Comparison of ENCODE assay signal across 11 mouse cellular contexts in genomic region chr11:3671000-3671628, GRCm38 (mm10).
"Had no signal": no experiment of that assay in that cellular context is flagged by ENCODE, and none has a peak within 500 bp of the region (broad histone marks: within the 10 kb centered on the region; RNA-seq: fewer than 3 reads in every experiment).

No protein-coding gene starts in this region.

- H3K9ac ChIP-seq: limb, embryonic 15.5 days; liver, embryonic 12.5 days; lung, embryonic 15.5 days had no signal

- H3K4me1 ChIP-seq: limb, embryonic 15.5 days; liver, embryonic 12.5 days; lung, embryonic 15.5 days had no signal

- H3K27me3 ChIP-seq: limb, embryonic 15.5 days; liver, embryonic 12.5 days; lung, embryonic 15.5 days; megakaryocyte, embryonic 14.5 days had no signal

- H3K27ac ChIP-seq: left cerebral cortex, adult 2 months; limb, embryonic 15.5 days; liver, embryonic 12.5 days; lung, embryonic 15.5 days; macrophage had no signal

- ATAC-seq: liver, embryonic 12.5 days had no signal

- DNase-seq: kidney, adult 18-20 months; kidney, postnatal 10 days; lung, postnatal 14 days; midbrain, embryonic 14.5 days; right cerebral cortex, postnatal 25 days had no signal

- H3K9me3 ChIP-seq: limb, embryonic 15.5 days; liver, embryonic 12.5 days; lung, embryonic 15.5 days; megakaryocyte, embryonic 14.5 days had no signal

- H3K4me2 ChIP-seq: limb, embryonic 15.5 days; liver, embryonic 12.5 days; lung, embryonic 15.5 days had no signal

- H3K4me3 ChIP-seq: left cerebral cortex, adult 2 months; limb, embryonic 15.5 days; liver, embryonic 12.5 days; lung, embryonic 15.5 days; megakaryocyte, embryonic 14.5 days had no signal
